Mouse (Mus musculus) cerebellum, adult 2 months (tissue): Measurements from ENCODE around the gene Wdr45b. TPM values are rescaled to one million over a fixed set of nuclear protein-coding genes. Genes with fewer than 3 reads are reported as not detected.

Source experiments
- DNase-seq, 2 experiments: peaks; one replicate each; pipeline ENCODE4 v3.0.0; 2021
- H3K27ac ChIP-seq: fragments of 200-500 bp; 2 replicates; pipeline ENCODE4 v1.5.1; 2012; ENCODE audit warnings: low read length, control low read depth, inconsistent platforms; ENCODE audit not compliant: insufficient read depth
- H3K27me3 ChIP-seq: fragments of 200-500 bp; 2 replicates; pipeline ENCODE4 v1.6.1; 2012; ENCODE audit warnings: inconsistent platforms, mild to moderate bottlenecking, low read length, moderate library complexity; ENCODE audit not compliant: control insufficient read depth, insufficient read depth
- H3K4me1 ChIP-seq: fragments of 200-500 bp; 2 replicates; pipeline ENCODE4 v1.6.1; 2011; ENCODE audit warnings: low read length; ENCODE audit not compliant: control insufficient read depth, insufficient read depth
- H3K4me3 ChIP-seq: fragments of 200-500 bp; replicated peaks from 2 replicates; pipeline ENCODE3; 2011; ENCODE audit warnings: mild to moderate bottlenecking, low read depth, low read length, control low read depth; ENCODE audit not compliant: insufficient read depth
- CTCF ChIP-seq: fragments of 200-500 bp; IDR thresholded peaks from 2 replicates; pipeline ENCODE4 v1.5.1; 2011; ENCODE audit warnings: low read depth, mild to moderate bottlenecking, control low read depth, low read length, moderate library complexity, borderline replicate concordance; ENCODE audit not compliant: insufficient read depth
- POLR2A ChIP-seq: fragments of 200-500 bp; IDR thresholded peaks from 2 replicates; pipeline ENCODE4 v1.6.1; 2011; ENCODE audit warnings: low read length, control low read depth, borderline replicate concordance; ENCODE audit not compliant: insufficient read depth
- WGBS: fragments of 180-500 bp; shearing (Covaris S2); methylation state at CpG from one replicate; pipeline ENCODE4 v1.1.7; 2018; 5-methylcytosine and 5-hydroxymethylcytosine counted together
- polyA plus RNA-seq: library from polyadenylated mRNA; depleted of rRNA; stranded (reverse); fragments of >200 nt; gene quantifications from 2 replicates; pipeline ENCODE4 v1.2.3, GENCODE M21; 2012

Wdr45b gene
- polyA plus RNA-seq, 1 experiment, result 66.3 TPM

GRCm38 (mm10) chr11:121306608-121307007 lies 47.6 kb downstream of the Wdr45b start:
- Histone ChIP-seq H3K4me1 (no peaks in the 10 kb centered on the region), H3K4me3 (no peak overlapping the region), H3K27ac (no peak overlapping the region), H3K27me3 (no peaks in the 10 kb centered on the region)
- TF ChIP-seq CTCF (no peak), POLR2A (no peak)
- no peak for DNase-seq
- WGBS, result 84% methylated on average over 8 of the region's 8 CpGs

- 88% methylated on average over 6 of the region's 6 CpGs for WGBS
- no peaks in the 10 kb centered on the region for H3K27me3 ChIP-seq
- H3K27ac ChIP-seq, result no peak overlapping the region
- DNase-seq, result no peak
- no peak for TF ChIP-seq POLR2A
- H3K4me1 ChIP-seq, result no peaks in the 10 kb centered on the region
- H3K4me3 ChIP-seq, result no peak overlapping the region
These were observed 48.9 kb downstream of the Wdr45b start for GRCm38 (mm10) chr11:121305371-121305770.

- TF ChIP-seq CTCF (no peak), POLR2A (no peak)
- H3K4me3 ChIP-seq, result no peak overlapping the region
- no peak overlapping the region for H3K27ac ChIP-seq
- H3K4me1 ChIP-seq, result no peaks in the 10 kb centered on the region
- DNase-seq, result no peak
- 93% methylated on average over 9 of the region's 9 CpGs for WGBS
- H3K27me3 ChIP-seq, result no peaks in the 10 kb centered on the region
These were observed 54.0 kb downstream of the Wdr45b start for GRCm38 (mm10) chr11:121300265-121300664.

- TF ChIP-seq CTCF, result no peak
- no peak for TF ChIP-seq POLR2A
- DNase-seq, result no peak
- WGBS, result 87% methylated on average over 8 of the region's 8 CpGs
- H3K4me1 ChIP-seq, result no peaks in the 10 kb centered on the region
- H3K27me3 ChIP-seq, result no peaks in the 10 kb centered on the region
- no peak overlapping the region for H3K4me3 ChIP-seq
- no peak overlapping the region for H3K27ac ChIP-seq
These were observed 55.8 kb downstream of the Wdr45b start for GRCm38 (mm10) chr11:121298493-121298892.

- no peak for DNase-seq
- Histone ChIP-seq H3K4me1 (no peaks in the 10 kb centered on the region), H3K4me3 (no peak overlapping the region), H3K27ac (no peak overlapping the region), H3K27me3 (no peaks in the 10 kb centered on the region)
- TF ChIP-seq CTCF (no peak), POLR2A (no peak)
- WGBS, result 95% methylated on average over 5 of the region's 5 CpGs
These were observed 59.5 kb downstream of the Wdr45b start for GRCm38 (mm10) chr11:121294771-121295170.

GRCm38 (mm10) chr11:121289859-121290258 lies 64.4 kb downstream of the Wdr45b start:
- WGBS, result 94% methylated on average over 3 of the region's 3 CpGs
- TF ChIP-seq CTCF (no peak), POLR2A (no peak)
- Histone ChIP-seq H3K27ac (no peak overlapping the region), H3K27me3 (no peaks in the 10 kb centered on the region), H3K4me1 (no peaks in the 10 kb centered on the region), H3K4me3 (no peak overlapping the region)
- no peak for DNase-seq

- H3K27ac ChIP-seq, result no peak overlapping the region
- H3K4me1 ChIP-seq, result peaks cover 9% of the 10 kb centered on the region
- no peak overlapping the region for H3K4me3 ChIP-seq
- H3K27me3 ChIP-seq, result no peaks in the 10 kb centered on the region
- TF ChIP-seq POLR2A (no peak), CTCF (no peak)
- 87% methylated on average over 6 of the region's 6 CpGs for WGBS
- no peak for DNase-seq
These were observed 71.3 kb downstream of the Wdr45b start for GRCm38 (mm10) chr11:121282911-121283310.

GRCm38 (mm10) chr11:121278011-121278410 lies 76.2 kb downstream of the Wdr45b start:
- no peaks in the 10 kb centered on the region for H3K27me3 ChIP-seq
- WGBS, result 83% methylated on average over 3 of the region's 3 CpGs
- no peak overlapping the region for H3K4me3 ChIP-seq
- H3K27ac ChIP-seq, result no peak overlapping the region
- peaks cover 9% of the 10 kb centered on the region for H3K4me1 ChIP-seq
- no peak for DNase-seq
- TF ChIP-seq CTCF (no peak), POLR2A (no peak)
